Mouse (Mus musculus) MEL (cell line): ENCODE measurements around the gene Pknox1. TPM values are rescaled to one million over a fixed set of nuclear protein-coding genes. Genes with fewer than 3 reads are reported as not detected.
A peak's percentile ranks its signal among the peaks of the same experiment; 100 is the strongest.

ENCODE experiments used
- DNase-seq: peaks from one replicate; pipeline ENCODE4 v3.0.0; 2011; ENCODE audit warnings: low read depth, low spot score
- H3K27ac ChIP-seq: 2 replicates; pipeline ENCODE4 v1.5.1; 2012; ENCODE audit warnings: low read depth, mild to moderate bottlenecking, control low read depth, low read length, moderate library complexity; ENCODE audit not compliant: control insufficient read depth
- H3K27me3 ChIP-seq, 2 experiments: fragments of 150-350 bp in 1 of 2; sonication (generic) in 1 of 2; 2 replicates each; pipeline ENCODE4 v1.6.1; 2012; ENCODE audit warnings: low read length in 2 of 2, mild to moderate bottlenecking in 2 of 2, improper control_type of control experiment in 1 of 2, moderate library complexity in 1 of 2; ENCODE audit not compliant: insufficient read depth in 2 of 2, control insufficient read depth in 1 of 2
- H3K36me3 ChIP-seq, 2 experiments: 2 replicates each; pipeline ENCODE4 v1.6.1; 2012 to 2014; ENCODE audit warnings: low read length in 2 of 2, improper control_type of control experiment in 1 of 2, inconsistent platforms in 1 of 2, mild to moderate bottlenecking in 1 of 2; ENCODE audit not compliant: insufficient read depth in 2 of 2, control insufficient read depth in 1 of 2
- H3K4me1 ChIP-seq, 2 experiments: fragments of 150-350 bp in 1 of 2; sonication (generic) in 1 of 2; 2 replicates each; pipeline ENCODE4 v1.6.1; 2012; ENCODE audit warnings: low read length in 2 of 2, improper control_type of control experiment in 1 of 2, mild to moderate bottlenecking in 1 of 2; ENCODE audit not compliant: insufficient read depth in 2 of 2, control insufficient read depth in 1 of 2
- H3K4me3 ChIP-seq, 2 experiments: fragments of 150-350 bp in 1 of 2; sonication (generic) in 1 of 2; 2 replicates each; pipeline ENCODE4 v1.5.1; 2012; ENCODE audit warnings: low read depth in 2 of 2, low read length in 2 of 2, mild to moderate bottlenecking in 2 of 2, moderate library complexity in 2 of 2, control low read depth in 1 of 2, improper control_type of control experiment in 1 of 2; ENCODE audit not compliant: control insufficient read depth in 1 of 2, insufficient read depth in 1 of 2
- H3K79me2 ChIP-seq: 2 replicates; pipeline ENCODE4 v1.6.1; 2012; ENCODE audit warnings: mild to moderate bottlenecking, low read length, moderate library complexity; ENCODE audit not compliant: control insufficient read depth, poor library complexity, insufficient read depth
- H3K9ac ChIP-seq: 2 replicates; pipeline ENCODE4 v1.6.1; 2012; ENCODE audit warnings: low read depth, mild to moderate bottlenecking, control low read depth, low read length, moderate library complexity; ENCODE audit not compliant: control insufficient read depth, poor library complexity, severe bottlenecking
- H3K9me3 ChIP-seq: fragments of 150-350 bp; sonication (generic); replicated peaks from 2 replicates; pipeline ENCODE4 v1.6.1; 2012; ENCODE audit warnings: mild to moderate bottlenecking, low read length, improper control_type of control experiment, moderate library complexity; ENCODE audit not compliant: insufficient read depth
- BHLHE40 ChIP-seq: IDR thresholded peaks from 2 replicates; pipeline ENCODE4 v1.6.1; 2012; ENCODE audit warnings: low read depth, mild to moderate bottlenecking, inconsistent platforms, low read length, improper control_type of control experiment, borderline replicate concordance
- CHD1 ChIP-seq: IDR thresholded peaks from 2 replicates; pipeline ENCODE4 v1.6.1; 2012; ENCODE audit warnings: low read depth, mild to moderate bottlenecking, inconsistent platforms, low read length, improper control_type of control experiment
- CHD2 ChIP-seq: IDR thresholded peaks from 2 replicates; pipeline ENCODE4 v1.6.1; 2011; ENCODE audit warnings: low read length, improper control_type of control experiment
- CTCF ChIP-seq, 3 experiments: IDR thresholded peaks in 2 of 3; conservative IDR thresholded peaks in 1 of 3; 2 replicates each; pipeline ENCODE4 v1.5.1; 2011 to 2012; ENCODE audit warnings: low read length in 3 of 3, low read depth in 2 of 3, mild to moderate bottlenecking in 2 of 3, improper control_type of control experiment in 1 of 3, inconsistent platforms in 1 of 3, mixed read lengths in 1 of 3, moderate library complexity in 1 of 3; ENCODE audit not compliant: control insufficient read depth in 1 of 3, insufficient read depth in 1 of 3, poor library complexity in 1 of 3, severe bottlenecking in 1 of 3
- E2F4 ChIP-seq: IDR thresholded peaks from 2 replicates; pipeline ENCODE4 v1.6.1; 2011; ENCODE audit warnings: low read depth, low read length, improper control_type of control experiment, borderline replicate concordance
- ELF1 ChIP-seq: IDR thresholded peaks from 2 replicates; pipeline ENCODE4 v1.6.1; 2014; ENCODE audit warnings: low read depth, mild to moderate bottlenecking, inconsistent platforms, low read length, improper control_type of control experiment, moderate library complexity
- EP300 ChIP-seq, 2 experiments: IDR thresholded peaks; 2 replicates each; pipeline ENCODE4 v1.6.1; 2011; ENCODE audit warnings: improper control_type of control experiment in 2 of 2, low read length in 2 of 2, low read depth in 1 of 2, mild to moderate bottlenecking in 1 of 2
- ETS1 ChIP-seq: IDR thresholded peaks from 2 replicates; pipeline ENCODE4 v1.6.1; 2012; ENCODE audit warnings: low read depth, mild to moderate bottlenecking, inconsistent platforms, low read length, improper control_type of control experiment, moderate library complexity
- GABPA ChIP-seq: IDR thresholded peaks from 2 replicates; pipeline ENCODE4 v1.6.1; 2012; ENCODE audit warnings: low read depth, mild to moderate bottlenecking, inconsistent platforms, low read length, improper control_type of control experiment, moderate library complexity
- GATA1 ChIP-seq: IDR thresholded peaks from 2 replicates; pipeline ENCODE4 v1.6.1; 2011; ENCODE audit warnings: low read depth, low read length, improper control_type of control experiment
- HCFC1 ChIP-seq: IDR thresholded peaks from 2 replicates; pipeline ENCODE4 v1.6.1; 2012; ENCODE audit warnings: low read depth, mild to moderate bottlenecking, inconsistent platforms, low read length, improper control_type of control experiment, moderate library complexity
- JUND ChIP-seq: IDR thresholded peaks from 2 replicates; pipeline ENCODE4 v1.6.1; 2011; ENCODE audit warnings: low read depth, mild to moderate bottlenecking, improper control_type of control experiment, low read length
- MXI1 ChIP-seq: IDR thresholded peaks from 2 replicates; pipeline ENCODE4 v1.6.1; 2011; ENCODE audit warnings: mild to moderate bottlenecking, low read depth, low read length, improper control_type of control experiment
- MYB ChIP-seq: IDR thresholded peaks from 2 replicates; pipeline ENCODE4 v1.6.1; 2011; ENCODE audit warnings: mild to moderate bottlenecking, low read depth, low read length, improper control_type of control experiment
- MYC ChIP-seq: IDR thresholded peaks from 2 replicates; pipeline ENCODE4 v1.6.1; 2011; ENCODE audit warnings: low read depth, mild to moderate bottlenecking, low read length, improper control_type of control experiment, moderate library complexity
- NELFE ChIP-seq: IDR thresholded peaks from 2 replicates; pipeline ENCODE4 v1.6.1; 2011; ENCODE audit warnings: low read depth, low read length, improper control_type of control experiment
- NRF1 ChIP-seq: IDR thresholded peaks from 2 replicates; pipeline ENCODE4 v1.6.1; 2014; ENCODE audit warnings: low read depth, mild to moderate bottlenecking, inconsistent platforms, low read length, improper control_type of control experiment, moderate library complexity; ENCODE audit not compliant: poor library complexity, insufficient read depth, severe bottlenecking
- POLR2A ChIP-seq, 2 experiments: IDR thresholded peaks; 2 replicates each; pipeline ENCODE4 v1.6.1; 2011 to 2012; ENCODE audit warnings: low read length in 2 of 2, mild to moderate bottlenecking in 2 of 2, control low read depth in 1 of 2, improper control_type of control experiment in 1 of 2, low read depth in 1 of 2, moderate library complexity in 1 of 2; ENCODE audit not compliant: control insufficient read depth in 1 of 2, insufficient read depth in 1 of 2, poor library complexity in 1 of 2
- POLR2AphosphoS2 ChIP-seq: IDR thresholded peaks from 2 replicates; pipeline ENCODE4 v1.6.1; 2011; ENCODE audit warnings: low read length, improper control_type of control experiment
- POLR2AphosphoS5 ChIP-seq: IDR thresholded peaks from 2 replicates; pipeline ENCODE4 v1.6.1; 2012; ENCODE audit warnings: low read depth, borderline replicate concordance, mild to moderate bottlenecking, inconsistent platforms, low read length, moderate library complexity, mixed read lengths
- RAD21 ChIP-seq: IDR thresholded peaks from 2 replicates; pipeline ENCODE4 v1.6.1; 2011; ENCODE audit warnings: mild to moderate bottlenecking, low read depth, low read length, improper control_type of control experiment
- RCOR1 ChIP-seq: IDR thresholded peaks from 2 replicates; pipeline ENCODE4 v1.6.1; 2012; ENCODE audit warnings: low read depth, mild to moderate bottlenecking, inconsistent platforms, low read length, improper control_type of control experiment
- SIN3A ChIP-seq: IDR thresholded peaks from 2 replicates; pipeline ENCODE4 v1.6.1; 2012; ENCODE audit warnings: low read length, improper control_type of control experiment, inconsistent platforms
- SMC3 ChIP-seq: IDR thresholded peaks from 2 replicates; pipeline ENCODE4 v1.6.1; 2011; ENCODE audit warnings: low read depth, low read length, improper control_type of control experiment
- TAL1 ChIP-seq: IDR thresholded peaks from 2 replicates; pipeline ENCODE4 v1.6.1; 2012; ENCODE audit warnings: mild to moderate bottlenecking, inconsistent platforms, low read length, moderate library complexity, mixed read lengths
- TBP ChIP-seq: IDR thresholded peaks from 2 replicates; pipeline ENCODE4 v1.8.0; 2011; ENCODE audit warnings: low read depth, low read length, improper control_type of control experiment
- TCF12 ChIP-seq: IDR thresholded peaks from 2 replicates; pipeline ENCODE4 v1.6.1; 2014; ENCODE audit warnings: low read depth, mild to moderate bottlenecking, inconsistent platforms, low read length, improper control_type of control experiment, moderate library complexity
- UBTF ChIP-seq: IDR thresholded peaks from 2 replicates; pipeline ENCODE4 v1.6.1; 2012; ENCODE audit warnings: low read depth, mild to moderate bottlenecking, inconsistent platforms, low read length, improper control_type of control experiment, moderate library complexity, borderline replicate concordance; ENCODE audit not compliant: insufficient read depth
- USF1 ChIP-seq: IDR thresholded peaks from 2 replicates; pipeline ENCODE4 v1.6.1; 2014; ENCODE audit warnings: low read depth, mild to moderate bottlenecking, inconsistent platforms, low read length, improper control_type of control experiment, moderate library complexity
- USF2 ChIP-seq, 2 experiments: IDR thresholded peaks; 2 replicates each; pipeline ENCODE4 v1.6.1; 2011 to 2012; ENCODE audit warnings: improper control_type of control experiment in 2 of 2, low read length in 2 of 2, borderline replicate concordance in 1 of 2, inconsistent platforms in 1 of 2, low read depth in 1 of 2, mild to moderate bottlenecking in 1 of 2; ENCODE audit not compliant: insufficient read depth in 1 of 2
- ZC3H11A ChIP-seq: IDR thresholded peaks from 2 replicates; pipeline ENCODE4 v1.6.1; 2012; ENCODE audit warnings: low read depth, mild to moderate bottlenecking, inconsistent platforms, low read length, improper control_type of control experiment
- ZKSCAN1 ChIP-seq: IDR thresholded peaks from 2 replicates; pipeline ENCODE4 v1.6.1; 2012; ENCODE audit warnings: low read depth, mild to moderate bottlenecking, inconsistent platforms, low read length, improper control_type of control experiment, moderate library complexity
- ZMIZ1 ChIP-seq: IDR thresholded peaks from 2 replicates; pipeline ENCODE4 v1.6.1; 2012; ENCODE audit warnings: low read depth, mild to moderate bottlenecking, inconsistent platforms, low read length, improper control_type of control experiment, moderate library complexity
- ZNF384 ChIP-seq: IDR thresholded peaks from 2 replicates; pipeline ENCODE4 v1.6.1; 2012; ENCODE audit warnings: low read depth, mild to moderate bottlenecking, inconsistent platforms, low read length, improper control_type of control experiment
- polyA plus RNA-seq, 2 experiments: library from polyadenylated mRNA; stranded (reverse) in 1 of 2; unstranded in 1 of 2; fragments of >175 nt in 1 of 2; fragments of >200 nt in 1 of 2; gene quantifications; 2 replicates each; pipeline versions ENCODE4 v1.2.1 to v1.2.4; 2012; ENCODE audit warnings: low replicate concordance in 2 of 2, low read depth in 1 of 2; ENCODE audit not compliant: insufficient read length in 2 of 2, insufficient read depth in 1 of 2, missing spikeins in 1 of 2
- total RNA-seq: library from RNA; depleted of rRNA; stranded (reverse); fragments of 300-350 nt; gene quantifications from 2 replicates; pipeline ENCODE4 v1.2.3, GENCODE M21; 2012; rRNA removed

Pknox1 gene
- total RNA-seq (13.2 and 16.1 TPM in 2 replicates), polyA plus RNA-seq (10 to 100 TPM; 13.6 to 34.1 TPM)

DNA sequence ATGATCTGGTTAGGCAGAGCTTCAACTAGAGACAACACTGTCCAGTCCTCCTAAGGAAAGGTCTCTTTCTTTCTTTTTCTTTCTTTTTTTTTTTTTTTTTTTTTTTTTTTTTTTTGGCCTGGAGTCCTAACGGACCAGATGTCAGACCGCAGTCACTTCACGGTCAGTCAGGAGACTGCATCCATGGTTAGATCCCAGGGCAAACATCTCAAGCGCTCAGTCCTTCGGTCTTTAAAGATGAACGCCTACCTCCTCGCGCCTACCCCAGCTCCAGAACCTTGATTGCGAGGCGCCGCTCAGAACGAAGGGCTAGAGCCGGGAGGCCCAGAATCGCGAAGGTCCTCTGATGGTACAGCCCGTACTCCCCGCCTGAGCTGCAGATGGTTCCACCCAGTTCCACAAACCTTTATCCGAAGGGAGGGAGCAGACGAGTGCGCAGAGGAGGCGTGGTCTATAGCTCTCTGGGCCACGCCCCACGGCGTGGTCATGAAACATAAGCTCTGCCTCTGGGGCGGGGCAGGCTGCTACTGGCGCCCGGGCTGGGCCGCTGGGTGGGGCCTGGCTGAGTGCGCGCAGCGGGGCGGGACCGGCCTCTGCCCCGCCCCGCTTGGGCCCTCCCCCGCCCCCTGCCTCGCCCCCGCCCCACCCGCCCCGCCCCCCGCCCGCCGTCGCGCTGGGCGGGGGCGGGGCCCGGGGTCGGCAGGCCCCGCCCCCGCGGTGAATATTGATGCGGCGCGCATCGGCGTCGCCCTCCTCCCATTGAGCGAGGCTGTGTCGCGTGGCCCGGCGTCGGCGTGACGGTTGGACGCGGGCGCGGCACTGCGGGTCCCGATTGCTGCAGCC lies at the start of gene Pknox1:
TSS of gene Pknox1 (plus strand) at position 720 of the 843 bp plus-strand sequence.
- Histone ChIP-seq H3K79me2 (peaks cover 37% of the 10 kb centered on the region), H3K27me3 (no peaks in the 10 kb centered on the region), H3K4me3 (peak within 1 kb of the TSS; percentile 78 to 87), H3K4me1 (peaks cover 0 to 26% of the 10 kb centered on the region in 2 experiments; a peak in 3 of 4 replicates), H3K27ac (peak within 1 kb of the TSS; percentile 76), H3K9me3 (no peaks in the 10 kb centered on the region), H3K9ac (peak within 1 kb of the TSS; percentile 91), H3K36me3 (peaks cover 0 to 26% of the 10 kb centered on the region in 2 experiments; a peak in 2 of 4 replicates)
- peak; percentile 99 for DNase-seq
- TF ChIP-seq ZNF384: peak; percentile 86
- no peak for TF ChIP-seq EP300 (IDR thresholded peaks at IDR 0.05; ENCODE audit: low read depth in 1 of 2, low read length in 2 of 2)
- peak; percentile 65 for TF ChIP-seq MYB
- no peak for TF ChIP-seq POLR2AphosphoS5
- 0 out of 2 replicates have a peak, but pooled peaks have one; percentile 14 for TF ChIP-seq BHLHE40
- no peak for TF ChIP-seq RAD21
- TF ChIP-seq SMC3: no peak
- TF ChIP-seq POLR2A (IDR thresholded peaks at IDR 0.05; ENCODE audit: control insufficient read depth in 1 of 2, insufficient read depth in 1 of 2, low read depth in 1 of 2, low read length in 2 of 2, poor library complexity in 1 of 2): peak in 1 of 2 experiments; percentile 79; a peak in 2 of 4 replicates
- no peak for TF ChIP-seq ZC3H11A
- no peak for TF ChIP-seq JUND
- TF ChIP-seq ZKSCAN1: no peak
- TF ChIP-seq MYC: peak; percentile 63; the same call in 1 of the 2 replicates
- TF ChIP-seq E2F4: no peak
- peak; percentile 99 for TF ChIP-seq CHD1
- no peak for TF ChIP-seq CTCF (IDR thresholded peaks at IDR 0.05 in 2 of 3, conservative IDR thresholded peaks at IDR 0.05 in 1 of 3; ENCODE audit: control insufficient read depth in 1 of 3, insufficient read depth in 1 of 3, low read depth in 2 of 3, low read length in 3 of 3, poor library complexity in 1 of 3, severe bottlenecking in 1 of 3)
- TF ChIP-seq TBP: peak; percentile 68; the same call in 1 of the 2 replicates
- TF ChIP-seq HCFC1: peak; percentile 60
- no peak for TF ChIP-seq CHD2
- TF ChIP-seq NRF1: peak; percentile 63
- TF ChIP-seq NELFE: peak; percentile 77
- peak; percentile 81; the same call in 1 of the 2 replicates for TF ChIP-seq MXI1
- peak; percentile 21; the same call in 1 of the 2 replicates for TF ChIP-seq ZMIZ1
- 0 out of 2 replicates have a peak, but pooled peaks have one; percentile 14 for TF ChIP-seq RCOR1
- no peak for TF ChIP-seq GATA1
- TF ChIP-seq ELF1: 0 out of 2 replicates have a peak, but pooled peaks have one; percentile 17
- no peak for TF ChIP-seq UBTF
- TF ChIP-seq TCF12: peak; percentile 26; the same call in 1 of the 2 replicates
- TF ChIP-seq SIN3A: peak; percentile 78; the same call in 1 of the 2 replicates
- no peak for TF ChIP-seq GABPA
- 0 out of 4 replicates have a peak, but pooled peaks of 1 of the 2 experiments have one; percentile 7 for TF ChIP-seq USF2 (IDR thresholded peaks at IDR 0.05; ENCODE audit: borderline replicate concordance in 1 of 2, insufficient read depth in 1 of 2, low read depth in 1 of 2, low read length in 2 of 2)
- TF ChIP-seq USF1: peak; percentile 87
- 0 out of 2 replicates have a peak, but pooled peaks have one; percentile 43 for TF ChIP-seq POLR2AphosphoS2
- no peak for TF ChIP-seq TAL1
- peak; percentile 43; the same call in 1 of the 2 replicates for TF ChIP-seq ETS1
